8 mouse cellular contexts compared by ENCODE assay signal in genomic region chr13:55414743-55415380, GRCm38 (mm10). TPM values are rescaled to one million over a fixed set of nuclear protein-coding genes. Genes with fewer than 3 reads are reported as not detected.
DNase-seq lines count a peak whose midpoint lies in the region; ATAC-seq and TF ChIP-seq lines count a peak whose summit lies in the region.

Gene Pfn3, minus strand, starts transcription at chr13:55415232.

- H3K36me3 ChIP-seq in heart, embryonic 16.5 days (ENCODE audit: control insufficient read depth, insufficient read depth) = no peaks in the 10 kb centered on the region
- no peaks in the 10 kb centered on the region for H3K36me3 ChIP-seq in liver, embryonic 14.5 days (replicated peaks; ENCODE audit: control insufficient read depth, insufficient read depth, low read depth)

- H3K9me3 ChIP-seq in heart, embryonic 16.5 days (replicated peaks; ENCODE audit: control insufficient read depth, low read length) = no peaks in the 10 kb centered on the region
- H3K9me3 ChIP-seq in liver, embryonic 14.5 days (ENCODE audit: control insufficient read depth, low read length) = no peaks in the 10 kb centered on the region

- 0 out of 2 replicates have a peak, but pooled peaks have one; percentile 2 for TF ChIP-seq CTCF in liver, embryonic 14.5 days (IDR thresholded peaks at IDR 0.05; ENCODE audit: low read depth)

- peaks cover 5% of the 10 kb centered on the region; the same call in 1 of the 2 replicates for H3K4me1 ChIP-seq in heart, embryonic 16.5 days (ENCODE audit: control insufficient read depth, insufficient read depth, low read length)
- no peaks in the 10 kb centered on the region for H3K4me1 ChIP-seq in liver, embryonic 14.5 days (replicated peaks; ENCODE audit: control insufficient read depth in 2 of 2, insufficient read depth in 2 of 2, low read length in 1 of 2)

- peak within 1 kb of the TSS; percentile 52; the same call in 1 of the 2 replicates for H3K9ac ChIP-seq in heart, embryonic 16.5 days (ENCODE audit: low read length)
- no peak within 1 kb of the TSS for H3K9ac ChIP-seq in liver, embryonic 14.5 days (replicated peaks)

- ATAC-seq in heart, embryonic 16.5 days (replicated peaks; ENCODE audit: extremely low read depth, insufficient read depth, low FRiP score) = no peak; the same call in 1 of the 2 replicates
- no peak for ATAC-seq in liver, embryonic 14.5 days (ENCODE audit: insufficient read depth)

- no peak within 1 kb of the TSS for H3K27ac ChIP-seq in heart, embryonic 16.5 days (ENCODE audit: low read length)
- no peak within 1 kb of the TSS for H3K27ac ChIP-seq in liver, embryonic 14.5 days

- peak within 1 kb of the TSS; percentile 34 for H3K4me3 ChIP-seq in heart, embryonic 16.5 days (ENCODE audit: low read length)
- no peak within 1 kb of the TSS for H3K4me3 ChIP-seq in liver, embryonic 14.5 days (ENCODE audit: insufficient read depth in 1 of 2, low read depth in 2 of 2, low read length in 2 of 2)

- TF ChIP-seq EP300 in liver, embryonic 14.5 days (IDR thresholded peaks at IDR 0.05; ENCODE audit: low read depth) = no peak

- H3K27me3 ChIP-seq in heart, embryonic 16.5 days (ENCODE audit: control insufficient read depth, insufficient read depth, low read length) = peaks cover 58% of the 10 kb centered on the region
- H3K27me3 ChIP-seq in liver, embryonic 14.5 days (ENCODE audit: control insufficient read depth, insufficient read depth, low read length) = peaks cover 27% of the 10 kb centered on the region

- H3K4me2 ChIP-seq in heart, embryonic 16.5 days (ENCODE audit: low read depth, low read length) = peak within 1 kb of the TSS; percentile 48
- peak within 1 kb of the TSS; percentile 36 for H3K4me2 ChIP-seq in liver, embryonic 14.5 days (ENCODE audit: low read depth)

- 8% methylated on average over 41 of the region's 41 CpGs for WGBS in heart, embryonic 16.5 days
- 11% methylated on average over 41 of the region's 41 CpGs for WGBS in liver, embryonic 14.5 days (ENCODE audit: insufficient replicate concordance)

- DNase-seq in adrenal gland, postnatal 14 days = peak; percentile 50
- DNase-seq in adrenal gland, postnatal 4 days (ENCODE audit: low spot score in 2 of 2) = no peak
- DNase-seq in embryo, embryonic 11.5 days (ENCODE audit: low read depth, low spot score) = peak; percentile 59
- DNase-seq in kidney, postnatal 36 days = peak; percentile 87 to 90
- no peak for DNase-seq in liver, embryonic 14.5 days (ENCODE audit: low read depth in 3 of 3, low spot score in 3 of 3)
- peak; percentile 82 for DNase-seq in retina, postnatal 1 day
- DNase-seq in natural killer cell, adult 2 months (ENCODE audit: low spot score in 2 of 2) = no peak

RNA-seq across cellular contexts. Expression of gene Pfn3, which starts in this region (rescaled TPM):
- total RNA-seq in adrenal gland, postnatal 14 days (2021) = not detected in 2 replicates
- total RNA-seq in adrenal gland, postnatal 4 days (2021) = not detected
- polyA plus RNA-seq in heart, embryonic 16.5 days (2015; fragmentation: Nextera tagmentation; extraction: Ambion mirVana) = not detected in 2 replicates
- not detected in 2 replicates for polyA plus RNA-seq in liver, embryonic 14.5 days (2012; rRNA removed)
- not detected in 2 replicates for polyA plus RNA-seq in liver, embryonic 14.5 days (2014; fragmentation: Nextera tagmentation; extraction: Ambion mirVana)

Comparison
In these comparisons a context has a peak if more than half of its experiments do, and no peak if none do; other contexts are left out.
1. Peak in DNase-seq in adrenal gland, postnatal 14 days; RNA of the gene not detected or under 1 TPM.
2. DNase-seq: peak in embryo, embryonic 11.5 days (single experiment), kidney, postnatal 36 days (2 of 2) and retina, postnatal 1 day (single experiment); none in adrenal gland, postnatal 4 days (0 of 2), liver, embryonic 14.5 days (0 of 3) and natural killer cell, adult 2 months (0 of 2).